27 mouse cellular contexts compared by ENCODE assay signal in the genomic region with DNA sequence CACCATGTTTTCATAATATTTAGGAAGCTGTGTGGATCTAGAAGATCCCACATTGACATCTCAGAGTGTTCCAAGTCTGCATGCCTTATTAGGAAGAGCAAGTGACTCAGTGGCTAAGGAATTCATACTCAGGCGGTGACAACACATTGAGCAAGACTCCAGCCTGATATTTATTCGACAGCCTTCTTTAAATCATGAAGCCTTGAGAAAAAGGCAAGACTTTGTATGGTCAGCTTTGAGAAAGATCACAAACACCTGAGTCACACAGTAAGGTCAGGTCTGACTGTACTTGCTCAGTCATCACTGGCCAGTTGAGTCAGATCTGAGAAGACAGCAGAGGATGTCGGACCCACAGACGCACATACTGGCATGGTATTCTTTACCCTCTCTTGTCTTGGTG.
DNase-seq lines count a peak whose midpoint lies in the region; ATAC-seq lines count a peak whose summit lies in the region.
"Had no signal": no experiment of that assay in that cellular context is flagged by ENCODE, and none has a peak within 500 bp of the region (broad histone marks: within the 10 kb centered on the region; RNA-seq: fewer than 3 reads in every experiment).

No protein-coding gene starts in this region.

- no peaks in the 10 kb centered on the region for H3K36me3 ChIP-seq in hindbrain, embryonic 13.5 days
- H3K36me3 ChIP-seq: embryonic facial prominence, embryonic 15.5 days; forebrain, embryonic 10.5 days; heart, embryonic 13.5 days; hindbrain, embryonic 10.5 days; kidney, embryonic 15.5 days; liver, embryonic 13.5 days; midbrain, embryonic 15.5 days had no signal

- no peak for ATAC-seq in hindbrain, embryonic 13.5 days (ENCODE audit: low FRiP score)
- ATAC-seq: forebrain, embryonic 16.5 days; intestine, postnatal 0 days; midbrain, embryonic 15.5 days had no signal

- H3K27me3 ChIP-seq in hindbrain, embryonic 13.5 days = no peaks in the 10 kb centered on the region
- H3K27me3 ChIP-seq: embryonic facial prominence, embryonic 15.5 days; heart, embryonic 13.5 days; kidney, embryonic 15.5 days; liver, embryonic 13.5 days; midbrain, embryonic 15.5 days had no signal

- no peak overlapping the region for H3K27ac ChIP-seq in hindbrain, embryonic 13.5 days
- H3K27ac ChIP-seq: embryonic facial prominence, embryonic 15.5 days; forebrain, embryonic 10.5 days; heart, embryonic 13.5 days; hindbrain, embryonic 10.5 days; kidney, embryonic 15.5 days; liver, embryonic 13.5 days; macrophage; midbrain, embryonic 15.5 days had no signal

- intact Hi-C loops in heart, postnatal 10 days (cut with DNase I) = no loop called here

- WGBS in hindbrain, embryonic 13.5 days = 94% methylated on average over 4 of the region's 4 CpGs

- H3K4me3 ChIP-seq in hindbrain, embryonic 13.5 days = no peak overlapping the region
- H3K4me3 ChIP-seq: embryonic facial prominence, embryonic 15.5 days; forebrain, embryonic 10.5 days; heart, embryonic 13.5 days; hindbrain, embryonic 10.5 days; kidney, embryonic 15.5 days; liver, embryonic 13.5 days; midbrain, embryonic 15.5 days had no signal

- peak; percentile 33 for DNase-seq in adrenal gland, adult 2 months
- no peak for DNase-seq in adrenal gland, postnatal 25 days
- DNase-seq in heart, postnatal 10 days = peak; percentile 1 to 5
- no peak for DNase-seq in heart, postnatal 4 days
- peak; percentile 75 for DNase-seq in NIH3T3 (ENCODE audit: low read depth)
- DNase-seq in fibroblast of lung, adult 2 months (ENCODE audit: low read depth) = peak; percentile 90
- no peak for DNase-seq in neural tube, embryonic 10.5 days (ENCODE audit: extremely low spot score, low spot score)
- DNase-seq: adrenal gland, adult 8-10 months; B cell, adult 2 months; cerebellum, adult 9-11 months; gastrocnemius, postnatal 25 days; kidney, postnatal 4 days; liver, embryonic 13.5 days; lung, embryonic 14.5 days; right cerebral cortex, adult 18-20 months; right cerebral cortex, postnatal 4 days; thymus, postnatal 14 days had no signal

- H3K9me3 ChIP-seq in hindbrain, embryonic 13.5 days = no peaks in the 10 kb centered on the region
- H3K9me3 ChIP-seq: embryonic facial prominence, embryonic 15.5 days; forebrain, embryonic 10.5 days; heart, embryonic 13.5 days; hindbrain, embryonic 10.5 days; kidney, embryonic 15.5 days; liver, embryonic 13.5 days; midbrain, embryonic 15.5 days had no signal

- H3K9ac ChIP-seq in hindbrain, embryonic 13.5 days = no peak overlapping the region
- H3K9ac ChIP-seq: embryonic facial prominence, embryonic 15.5 days; heart, embryonic 13.5 days; kidney, embryonic 15.5 days; liver, embryonic 13.5 days; lung, embryonic 14.5 days; midbrain, embryonic 15.5 days had no signal

- H3K4me1 ChIP-seq in hindbrain, embryonic 13.5 days (replicated peaks) = no peaks in the 10 kb centered on the region
- H3K4me1 ChIP-seq: embryonic facial prominence, embryonic 15.5 days; heart, embryonic 13.5 days; kidney, embryonic 15.5 days; liver, embryonic 13.5 days had no signal

- H3K4me2 ChIP-seq in hindbrain, embryonic 13.5 days = no peak overlapping the region
- H3K4me2 ChIP-seq: embryonic facial prominence, embryonic 15.5 days; heart, embryonic 13.5 days; kidney, embryonic 15.5 days; liver, embryonic 13.5 days; lung, embryonic 14.5 days; midbrain, embryonic 15.5 days had no signal

Comparison
In these comparisons a context has a peak if more than half of its experiments do, and no peak if none do; other contexts are left out.
1. DNase-seq: peak in adrenal gland, adult 2 months (single experiment), heart, postnatal 10 days (2 of 2), NIH3T3 (single experiment) and fibroblast of lung, adult 2 months (single experiment); none in adrenal gland, postnatal 25 days (single experiment), heart, postnatal 4 days (single experiment) and neural tube, embryonic 10.5 days (single experiment).